Mouse (Mus musculus): ENCODE measurements around the gene Emp3. TPM values are rescaled to one million over a fixed set of nuclear protein-coding genes. Genes with fewer than 3 reads are reported as not detected.

Emp3 gene
- polyA plus RNA-seq, 1 experiment = 409 TPM

GRCm38 (mm10) chr7:45909145-45909544, 12.1 kb downstream of the Emp3 start:
- TF ChIP-seq POLR2A (IDR thresholded peaks at IDR 0.05; ENCODE audit: insufficient read length, low read depth) (no peak), CEBPB (IDR thresholded peaks at IDR 0.05; ENCODE audit: insufficient read depth, poor library complexity, severe bottlenecking) (no peak), SRF (IDR thresholded peaks at IDR 0.05; ENCODE audit: control insufficient read depth, insufficient read length, low read depth) (no peak), MYOG (IDR thresholded peaks at IDR 0.05; ENCODE audit: control insufficient read depth in 1 of 3, insufficient read depth in 1 of 3, insufficient read length in 2 of 3, low read depth in 2 of 3) (no peak), USF1 (IDR thresholded peaks at IDR 0.05; ENCODE audit: low read depth) (no peak), MAX (IDR thresholded peaks at IDR 0.05; ENCODE audit: low read depth) (no peak), REST (IDR thresholded peaks at IDR 0.05; ENCODE audit: insufficient read depth, insufficient read length) (no peak), TCF12 (IDR thresholded peaks at IDR 0.05; ENCODE audit: insufficient read depth, poor library complexity, severe bottlenecking) (no peak), TCF3 (IDR thresholded peaks at IDR 0.05; ENCODE audit: insufficient read length, low read depth) (no peak), MYOD1 (IDR thresholded peaks at IDR 0.05; ENCODE audit: control insufficient read depth in 1 of 3, insufficient read length in 2 of 3, low read depth in 2 of 3) (no peak), E2F4 (IDR thresholded peaks at IDR 0.05; ENCODE audit: insufficient read depth) (no peak), POLR2AphosphoS2 (IDR thresholded peaks at IDR 0.05; ENCODE audit: insufficient read length, low read depth) (no peak)
- H3ac ChIP-seq (ENCODE audit: control insufficient read depth, insufficient read length) = no peak overlapping the region

DNA sequence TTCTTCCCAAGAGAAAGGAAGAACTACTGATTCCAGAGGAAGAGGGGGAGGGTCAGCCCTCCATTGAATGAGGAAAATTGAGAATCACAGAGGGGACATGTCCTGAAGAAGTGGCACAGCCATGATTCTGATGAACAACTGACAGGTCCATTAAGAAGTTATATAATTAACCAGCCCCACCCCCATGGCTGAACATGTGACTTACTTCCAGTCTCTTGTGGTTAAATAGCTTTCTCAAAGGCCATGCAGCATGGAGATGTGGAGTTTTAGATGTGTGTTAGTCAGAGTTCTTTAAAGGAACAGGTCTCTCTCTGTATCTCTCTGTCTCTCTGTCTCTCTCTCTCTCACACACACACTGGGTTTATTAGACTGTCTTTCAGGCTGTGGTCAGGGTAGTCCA, 12.8 kb downstream of the Emp3 start:
- H3ac ChIP-seq (ENCODE audit: control insufficient read depth, insufficient read length) = no peak overlapping the region
- H3K36me3 ChIP-seq (ENCODE audit: control insufficient read depth, insufficient read depth) = peaks cover 3% of the 10 kb centered on the region
- no peaks in the 10 kb centered on the region for H3K27me3 ChIP-seq (ENCODE audit: control insufficient read depth, insufficient read depth, insufficient read length)

More at GRCm38 (mm10) chr7:45909145-45909544, 12.1 kb downstream of the Emp3 start:
- no peak overlapping the region for H3K4me2 ChIP-seq (ENCODE audit: low read depth)
- H3K27me3 ChIP-seq (ENCODE audit: control insufficient read depth, insufficient read depth, insufficient read length) = no peaks in the 10 kb centered on the region
- peaks cover 3% of the 10 kb centered on the region for H3K36me3 ChIP-seq (ENCODE audit: control insufficient read depth, insufficient read depth)
- H3K79me2 ChIP-seq (ENCODE audit: control insufficient read depth, insufficient read depth) = no peaks in the 10 kb centered on the region
- no peak overlapping the region for H3K4me3 ChIP-seq

GRCm38 (mm10) chr7:45906622-45907021, 14.6 kb downstream of the Emp3 start:
- Histone ChIP-seq H3K36me3 (ENCODE audit: control insufficient read depth, insufficient read depth) (peaks cover 3% of the 10 kb centered on the region), H3K4me3 (no peak overlapping the region), H3K27me3 (ENCODE audit: control insufficient read depth, insufficient read depth, insufficient read length) (no peaks in the 10 kb centered on the region), H3K79me2 (ENCODE audit: control insufficient read depth, insufficient read depth) (no peaks in the 10 kb centered on the region), H3ac (ENCODE audit: control insufficient read depth, insufficient read length) (no peak overlapping the region), H3K4me2 (ENCODE audit: low read depth) (no peak overlapping the region)
- TF ChIP-seq MYOD1 (IDR thresholded peaks at IDR 0.05; ENCODE audit: control insufficient read depth in 1 of 3, insufficient read length in 2 of 3, low read depth in 2 of 3) = no peak
- TF ChIP-seq SRF (IDR thresholded peaks at IDR 0.05; ENCODE audit: control insufficient read depth, insufficient read length, low read depth) = no peak
- no peak for TF ChIP-seq TCF12 (IDR thresholded peaks at IDR 0.05; ENCODE audit: insufficient read depth, poor library complexity, severe bottlenecking)
- TF ChIP-seq MAX (IDR thresholded peaks at IDR 0.05; ENCODE audit: low read depth) = no peak
- TF ChIP-seq POLR2AphosphoS2 (IDR thresholded peaks at IDR 0.05; ENCODE audit: insufficient read length, low read depth) = no peak
- no peak for TF ChIP-seq MYOG (IDR thresholded peaks at IDR 0.05; ENCODE audit: control insufficient read depth in 1 of 3, insufficient read depth in 1 of 3, insufficient read length in 2 of 3, low read depth in 2 of 3)
- TF ChIP-seq E2F4 (IDR thresholded peaks at IDR 0.05; ENCODE audit: insufficient read depth) = no peak
- TF ChIP-seq TCF3 (IDR thresholded peaks at IDR 0.05; ENCODE audit: insufficient read length, low read depth) = no peak

More for the DNA sequence above, 12.8 kb downstream of the Emp3 start:
- Histone ChIP-seq H3K4me3 (no peak overlapping the region), H3K4me2 (ENCODE audit: low read depth) (no peak overlapping the region), H3K79me2 (ENCODE audit: control insufficient read depth, insufficient read depth) (no peaks in the 10 kb centered on the region)
- TF ChIP-seq TCF3 (IDR thresholded peaks at IDR 0.05; ENCODE audit: insufficient read length, low read depth) (no peak), REST (IDR thresholded peaks at IDR 0.05; ENCODE audit: insufficient read depth, insufficient read length) (no peak), MAX (IDR thresholded peaks at IDR 0.05; ENCODE audit: low read depth) (no peak), SRF (IDR thresholded peaks at IDR 0.05; ENCODE audit: control insufficient read depth, insufficient read length, low read depth) (no peak), POLR2A (IDR thresholded peaks at IDR 0.05; ENCODE audit: insufficient read length, low read depth) (no peak), E2F4 (IDR thresholded peaks at IDR 0.05; ENCODE audit: insufficient read depth) (no peak), TCF12 (IDR thresholded peaks at IDR 0.05; ENCODE audit: insufficient read depth, poor library complexity, severe bottlenecking) (no peak), MYOD1 (IDR thresholded peaks at IDR 0.05; ENCODE audit: control insufficient read depth in 1 of 3, insufficient read length in 2 of 3, low read depth in 2 of 3) (no peak), CEBPB (IDR thresholded peaks at IDR 0.05; ENCODE audit: insufficient read depth, poor library complexity, severe bottlenecking) (no peak), MYOG (IDR thresholded peaks at IDR 0.05; ENCODE audit: control insufficient read depth in 1 of 3, insufficient read depth in 1 of 3, insufficient read length in 2 of 3, low read depth in 2 of 3) (no peak), USF1 (IDR thresholded peaks at IDR 0.05; ENCODE audit: low read depth) (no peak), POLR2AphosphoS2 (IDR thresholded peaks at IDR 0.05; ENCODE audit: insufficient read length, low read depth) (no peak)

DNA sequence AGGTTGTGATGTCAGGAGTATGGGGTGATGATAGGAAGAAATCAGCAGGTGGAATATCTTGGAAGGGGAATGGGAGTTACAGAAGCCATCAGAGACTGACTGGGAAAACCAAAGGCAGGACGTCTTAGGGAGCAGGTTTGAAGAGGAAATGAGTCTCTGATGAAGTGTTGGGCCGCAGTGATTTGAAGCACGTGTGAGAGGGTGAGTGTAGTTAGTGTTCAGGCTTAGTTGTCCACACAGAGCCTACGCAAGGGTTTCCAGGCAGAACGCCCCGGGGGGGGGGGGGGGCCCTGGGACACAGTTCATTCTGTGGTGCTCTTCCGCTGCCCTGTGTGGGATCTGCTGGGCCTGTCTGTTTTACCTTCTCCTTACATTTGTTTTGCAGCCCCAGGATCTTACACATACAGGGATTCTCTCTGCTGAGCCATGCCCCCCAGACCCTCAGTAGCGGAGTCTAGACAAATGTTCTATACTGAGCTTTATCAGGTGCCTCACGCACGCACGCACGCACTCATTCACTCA, 18.7 kb downstream of the Emp3 start:
- H3K4me3 ChIP-seq = no peak overlapping the region
- no peaks in the 10 kb centered on the region for H3K79me2 ChIP-seq (ENCODE audit: control insufficient read depth, insufficient read depth)
- no peak overlapping the region for H3ac ChIP-seq (ENCODE audit: control insufficient read depth, insufficient read length)
- H3K4me2 ChIP-seq (ENCODE audit: low read depth) = no peak overlapping the region
- no peaks in the 10 kb centered on the region for H3K36me3 ChIP-seq (ENCODE audit: control insufficient read depth, insufficient read depth)
- TF ChIP-seq MYOD1 (IDR thresholded peaks at IDR 0.05; ENCODE audit: control insufficient read depth in 1 of 3, insufficient read length in 2 of 3, low read depth in 2 of 3) (no peak), MAX (IDR thresholded peaks at IDR 0.05; ENCODE audit: low read depth) (no peak), POLR2A (IDR thresholded peaks at IDR 0.05; ENCODE audit: insufficient read length, low read depth) (no peak), TCF12 (IDR thresholded peaks at IDR 0.05; ENCODE audit: insufficient read depth, poor library complexity, severe bottlenecking) (no peak), TCF3 (IDR thresholded peaks at IDR 0.05; ENCODE audit: insufficient read length, low read depth) (no peak), CEBPB (IDR thresholded peaks at IDR 0.05; ENCODE audit: insufficient read depth, poor library complexity, severe bottlenecking) (no peak), POLR2AphosphoS2 (IDR thresholded peaks at IDR 0.05; ENCODE audit: insufficient read length, low read depth) (no peak), MYOG (IDR thresholded peaks at IDR 0.05; ENCODE audit: control insufficient read depth in 1 of 3, insufficient read depth in 1 of 3, insufficient read length in 2 of 3, low read depth in 2 of 3) (no peak), USF1 (IDR thresholded peaks at IDR 0.05; ENCODE audit: low read depth) (no peak), E2F4 (IDR thresholded peaks at IDR 0.05; ENCODE audit: insufficient read depth) (no peak), SRF (IDR thresholded peaks at IDR 0.05; ENCODE audit: control insufficient read depth, insufficient read length, low read depth) (no peak), REST (IDR thresholded peaks at IDR 0.05; ENCODE audit: insufficient read depth, insufficient read length) (no peak)
- no peaks in the 10 kb centered on the region for H3K27me3 ChIP-seq (ENCODE audit: control insufficient read depth, insufficient read depth, insufficient read length)

Data from myocyte (in vitro differentiated cells).